Mouse (Mus musculus): ENCODE results near the gene Mrgprf.

Gene Mrgprf

DNA sequence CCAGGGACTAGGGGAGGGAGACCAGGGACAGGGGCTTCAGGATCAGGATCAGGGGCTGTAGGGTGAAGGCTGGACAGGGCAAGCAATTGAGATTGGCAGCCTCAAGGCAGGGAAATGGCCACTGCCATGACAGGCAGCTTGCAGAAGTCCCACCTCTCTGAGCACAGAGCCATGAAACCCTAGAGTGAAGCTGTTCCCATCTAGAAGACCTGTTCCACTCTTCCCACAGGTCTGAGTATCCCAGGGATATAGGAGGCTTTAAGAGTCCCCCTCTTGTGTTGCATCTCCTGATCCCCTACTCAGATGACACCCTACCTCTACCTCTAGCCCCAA is 346 bp downstream of the Mrgprf start:
- DNase-seq (ENCODE audit: low spot score in 2 of 2), result no peak

GRCm38 (mm10) chr7:145301341-145302005 is 845 bp downstream of the Mrgprf start:
- no peak for DNase-seq (ENCODE audit: low spot score in 2 of 2)

- no peak for DNase-seq (ENCODE audit: low spot score in 2 of 2)
Observed at GRCm38 (mm10) chr7:145302488-145303285, 2.1 kb downstream of the Mrgprf start.

DNA sequence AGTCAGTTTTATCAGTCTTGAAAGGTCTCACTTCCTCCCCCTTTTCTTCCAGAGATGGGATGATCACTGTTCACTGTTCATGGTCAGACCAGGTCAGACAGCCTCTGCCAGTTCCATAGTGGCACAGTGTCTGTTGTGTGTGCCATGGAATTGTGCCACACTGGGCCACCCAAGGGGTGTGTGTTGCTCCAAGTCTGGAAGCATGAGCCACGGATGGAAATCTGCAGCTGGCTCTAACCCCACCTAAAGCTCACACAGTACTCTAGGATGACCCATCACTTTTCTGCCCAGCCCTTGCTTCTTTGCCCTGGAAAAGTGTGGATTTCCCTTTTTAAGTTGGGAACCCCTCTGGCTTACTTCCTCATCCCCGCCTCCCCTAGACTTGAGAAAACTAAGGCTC is 3.5 kb downstream of the Mrgprf start:
- no peak for DNase-seq (ENCODE audit: low spot score in 2 of 2)

GRCm38 (mm10) chr7:145307636-145308035 is 7.0 kb downstream of the Mrgprf start:
- no peak for DNase-seq (ENCODE audit: low spot score in 2 of 2)

- DNase-seq (ENCODE audit: low spot score in 2 of 2), result no peak
Observed at GRCm38 (mm10) chr7:145308061-145308675, 7.5 kb downstream of the Mrgprf start.

GRCm38 (mm10) chr7:145308866-145309265 is 8.2 kb downstream of the Mrgprf start:
- DNase-seq (ENCODE audit: low spot score in 2 of 2), result no peak

DNA sequence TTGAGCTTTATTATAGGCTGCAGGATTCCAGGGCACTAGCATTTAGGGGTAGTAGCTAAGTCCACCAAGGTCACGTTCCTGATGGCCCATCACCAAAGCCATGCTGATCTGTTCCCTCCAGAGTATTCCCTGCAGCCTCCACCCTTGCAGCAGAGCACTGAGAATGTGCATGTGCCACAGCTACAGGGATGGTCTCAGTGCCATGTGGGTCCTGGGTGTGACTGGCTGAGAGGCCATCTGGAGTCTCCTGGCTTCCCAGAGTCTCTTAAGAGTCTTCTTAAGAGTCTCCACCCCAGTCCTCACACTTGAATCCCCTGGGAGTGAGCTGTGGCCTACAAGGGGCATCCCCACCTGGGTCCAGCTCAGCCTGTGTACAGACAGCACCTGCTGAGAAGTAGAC is 9.2 kb downstream of the Mrgprf start:
- DNase-seq (ENCODE audit: low spot score in 2 of 2), result no peak

DNA sequence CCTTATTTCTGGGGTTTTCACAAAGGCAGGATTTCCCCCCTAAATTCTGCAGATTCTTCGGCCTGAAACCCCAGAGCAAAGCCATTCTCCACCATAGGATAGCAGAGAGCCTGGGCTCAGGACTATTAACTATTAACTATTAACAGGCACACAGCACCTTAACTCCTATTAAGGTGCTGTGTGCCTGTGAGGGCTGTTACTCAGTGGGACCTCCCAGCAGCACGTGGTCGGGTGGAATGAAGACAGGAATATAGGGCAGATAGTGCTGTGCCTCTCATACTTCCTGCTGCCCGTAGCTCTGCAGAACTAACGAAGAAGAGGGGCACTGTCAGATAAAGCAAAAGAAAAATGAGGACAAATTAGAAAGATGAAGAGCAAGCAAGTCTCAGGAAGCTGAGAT is 9.9 kb downstream of the Mrgprf start:
- DNase-seq (ENCODE audit: low spot score in 2 of 2), result no peak

DNA sequence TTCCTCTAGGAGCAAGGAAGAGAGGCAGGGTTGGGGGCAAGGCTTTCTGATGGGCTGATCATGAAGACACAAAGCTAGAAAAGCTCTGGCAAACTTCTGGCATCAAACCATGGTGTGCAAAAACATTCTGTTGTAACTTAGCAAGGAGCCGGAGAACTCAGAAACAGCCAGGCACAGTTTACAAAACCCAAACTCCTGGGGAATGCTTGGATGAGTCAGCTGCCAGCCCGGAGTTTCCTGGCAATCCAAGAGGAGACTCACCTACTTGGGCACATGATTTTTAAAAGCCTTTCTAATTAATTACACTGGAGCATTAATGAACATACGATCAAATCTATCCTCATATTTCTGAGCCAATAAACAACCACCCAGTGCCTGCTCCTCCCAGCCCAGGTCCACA is 11.5 kb downstream of the Mrgprf start:
- no peak for DNase-seq (ENCODE audit: low spot score in 2 of 2)

DNA sequence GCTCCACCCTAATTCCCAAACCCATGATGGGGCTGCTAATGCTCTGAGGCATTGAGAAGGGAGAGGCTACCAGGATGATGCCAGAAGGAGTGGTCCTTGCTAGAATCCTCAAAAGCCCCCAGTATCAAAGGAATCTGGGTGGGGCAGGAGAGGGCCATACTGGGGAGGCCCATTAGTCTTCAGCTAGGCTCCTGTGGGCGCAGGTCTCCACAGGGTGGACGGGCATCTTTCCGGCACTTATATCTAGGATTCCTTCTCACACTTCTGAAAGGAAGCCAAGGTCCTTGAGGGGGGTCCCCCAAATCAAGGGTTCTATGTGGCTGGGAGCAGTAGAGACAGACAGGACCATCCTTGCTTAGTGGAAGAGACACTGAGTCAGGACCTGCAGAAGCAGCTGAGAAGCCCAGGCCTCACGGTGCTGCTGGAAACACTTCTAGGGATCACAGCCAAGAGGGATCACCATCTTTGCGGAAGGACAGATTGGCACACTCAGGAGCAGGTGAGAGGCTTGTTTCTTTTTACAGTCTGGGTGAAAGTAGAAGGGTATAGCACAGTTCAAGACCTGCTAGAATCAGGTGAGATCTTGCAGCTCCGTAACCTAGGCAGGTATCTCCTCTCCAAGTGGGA is 14.3 kb downstream of the Mrgprf start, which contains the start of gene Mrgprd:
TSS of gene Mrgprd (plus strand) at position 51 of the 627 bp plus-strand sequence.
- no peak for DNase-seq (ENCODE audit: low spot score in 2 of 2)

GRCm38 (mm10) chr7:145317522-145317921 is 16.9 kb downstream of the Mrgprf start:
- DNase-seq (ENCODE audit: low spot score in 2 of 2), result no peak

DNA sequence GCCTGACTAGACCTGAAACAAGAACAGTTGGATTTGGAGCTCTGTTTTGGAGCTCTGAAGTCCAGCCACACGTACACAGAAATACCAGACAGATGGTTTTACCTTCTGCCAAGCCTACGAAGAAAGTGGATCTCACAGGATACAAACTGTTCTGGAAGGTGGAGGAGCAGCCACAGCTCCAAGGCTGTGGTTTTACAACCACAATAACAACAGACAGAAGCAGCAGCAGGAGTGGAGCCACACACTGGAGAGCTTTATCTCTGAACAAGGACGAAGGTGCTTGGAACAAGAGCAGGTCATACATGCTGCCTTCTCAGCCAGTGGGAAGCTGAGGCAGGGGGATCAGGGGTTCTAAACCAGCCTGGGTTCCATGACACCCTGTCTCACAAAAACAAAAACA is 18.9 kb downstream of the Mrgprf start:
- no peak for DNase-seq (ENCODE audit: low spot score in 2 of 2)

DNA sequence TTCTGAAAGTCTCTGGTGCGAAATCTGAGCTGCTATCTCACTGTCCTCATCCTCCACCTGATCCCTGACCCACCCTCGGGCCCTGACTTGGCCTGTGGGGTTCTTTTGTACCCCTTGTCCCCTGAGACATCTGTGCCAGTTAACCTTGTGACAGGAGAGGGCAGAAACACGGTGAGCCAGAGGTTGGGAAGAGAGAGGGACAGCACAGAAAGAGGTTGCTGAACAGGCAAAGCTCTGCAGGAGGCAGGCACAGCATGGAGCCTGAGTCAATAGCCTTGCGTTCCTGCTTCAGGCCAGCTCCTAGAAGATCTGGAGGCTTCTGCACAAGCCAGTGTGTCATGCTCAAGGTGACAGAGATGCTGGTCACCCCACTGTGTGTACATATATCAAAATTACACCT is 23.0 kb downstream of the Mrgprf start:
- DNase-seq (ENCODE audit: low spot score in 2 of 2), result no peak

DNA sequence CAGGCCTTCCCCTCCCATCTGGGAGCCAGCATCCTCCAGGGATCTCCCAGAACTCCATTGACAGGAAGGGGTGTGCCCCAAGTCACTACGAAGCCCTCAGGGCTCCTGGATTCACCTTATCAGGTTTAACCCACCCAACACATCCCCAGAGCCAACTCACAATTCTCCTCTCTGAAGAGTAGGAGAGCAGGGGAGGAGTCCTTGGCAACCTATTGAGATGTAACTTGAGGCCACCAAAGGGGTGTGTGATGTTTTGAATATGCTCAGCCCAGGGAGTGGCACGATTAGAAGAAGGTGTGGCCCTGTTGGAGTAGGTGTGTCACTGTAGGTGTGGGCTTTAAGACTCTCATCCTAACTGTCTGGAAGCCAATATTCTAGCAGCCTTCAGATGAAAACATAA is 25.1 kb downstream of the Mrgprf start:
- DNase-seq (ENCODE audit: low spot score in 2 of 2), result no peak

GRCm38 (mm10) chr7:145329982-145330381 is 29.4 kb downstream of the Mrgprf start:
- no peak for DNase-seq (ENCODE audit: low spot score in 2 of 2)

GRCm38 (mm10) chr7:145330641-145331040 is 30.0 kb downstream of the Mrgprf start:
- no peak for DNase-seq (ENCODE audit: low spot score in 2 of 2)

DNA sequence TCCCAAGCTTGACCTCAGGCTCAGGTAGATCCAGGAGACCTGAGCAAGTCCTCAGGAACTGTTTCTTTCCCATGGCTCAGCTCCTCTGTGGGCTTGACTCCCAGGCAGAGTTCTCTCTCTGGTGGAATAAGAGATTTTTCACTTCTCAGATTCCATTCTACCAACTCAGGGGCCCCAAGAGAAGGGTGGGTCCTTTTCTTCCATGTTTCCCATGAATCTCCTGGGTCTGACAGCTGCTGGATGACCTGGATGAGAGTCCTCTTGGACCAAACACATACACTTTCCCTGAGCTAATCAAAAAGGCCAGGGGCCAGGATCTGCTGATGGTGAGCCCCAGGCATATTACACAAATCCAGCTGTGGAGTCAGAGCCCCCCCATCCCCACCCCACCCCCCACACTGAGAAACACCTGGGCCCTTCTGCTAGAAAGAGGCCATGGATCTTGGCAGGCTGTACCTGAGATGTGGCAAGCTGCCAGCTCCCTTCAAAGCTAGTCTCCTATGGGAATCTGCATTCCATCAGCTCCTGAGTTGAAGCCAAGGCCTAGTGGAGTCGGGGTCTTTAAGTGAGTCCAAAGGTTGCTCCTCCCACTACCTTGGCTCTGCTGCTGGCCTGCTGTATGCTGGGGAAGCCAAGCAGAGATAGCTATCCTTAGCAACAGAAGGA is 31.9 kb downstream of the Mrgprf start:
- no peak for DNase-seq (ENCODE audit: low spot score in 2 of 2)

GRCm38 (mm10) chr7:145333936-145334335 is 33.3 kb downstream of the Mrgprf start:
- no peak for DNase-seq (ENCODE audit: low spot score in 2 of 2)

- no peak for DNase-seq (ENCODE audit: low spot score in 2 of 2)
Observed at GRCm38 (mm10) chr7:145334428-145335027, 33.9 kb downstream of the Mrgprf start.

DNA sequence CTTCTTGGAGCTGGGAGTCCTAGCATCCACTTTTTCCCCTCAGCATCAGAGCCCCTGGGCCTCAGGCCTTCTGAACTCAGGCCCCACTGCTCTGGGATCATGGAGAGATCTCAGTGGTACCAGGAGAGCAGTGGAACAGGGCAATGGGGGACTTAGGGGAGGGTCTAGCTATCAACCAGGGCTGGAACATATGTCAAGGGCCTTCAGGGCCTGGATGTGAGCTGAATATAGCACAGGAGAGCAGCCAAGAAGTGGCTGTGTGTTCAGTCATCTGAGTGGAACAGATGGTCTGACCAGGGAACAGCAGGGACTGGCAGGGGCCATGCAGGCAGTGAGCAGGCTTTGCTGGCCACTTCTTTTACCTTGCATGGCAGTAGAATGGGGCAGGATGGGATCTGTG is 34.6 kb downstream of the Mrgprf start:
- no peak for DNase-seq (ENCODE audit: low spot score in 2 of 2)
